Mouse (Mus musculus) limb, embryonic 14.5 days (tissue): ENCODE results near the gene Tmem94. TPM values are rescaled to one million over a fixed set of nuclear protein-coding genes. Genes with fewer than 3 reads are reported as not detected.

Source experiments
- ATAC-seq: fragments of 200-750 bp; cut with Nextera tagmentation; 2 replicates; pipeline ENCODE4 v1.8.0; 2017; ENCODE audit warnings: low read depth, moderate number of reproducible peaks, moderate TSS enrichment; ENCODE audit not compliant: low FRiP score
- DNase-seq: peaks from one replicate; pipeline ENCODE4 v3.0.0-alpha.2; 2015; ENCODE audit warnings: low spot score
- H3K27ac ChIP-seq: fragments of 300-500 bp; sonication (generic); replicated peaks from 2 replicates; pipeline ENCODE4 v1.5.1; 2014; ENCODE audit warnings: low read depth, mild to moderate bottlenecking, low read length, moderate library complexity, mixed read lengths
- H3K27me3 ChIP-seq: fragments of 300-500 bp; sonication (generic); 2 replicates; pipeline ENCODE4 v1.6.1; 2014; ENCODE audit warnings: low read length, mixed read lengths; ENCODE audit not compliant: control insufficient read depth, insufficient read depth
- H3K36me3 ChIP-seq: fragments of 300-500 bp; sonication (generic); 2 replicates; pipeline ENCODE4 v1.6.1; 2014; ENCODE audit warnings: mild to moderate bottlenecking, low read length, moderate library complexity, mixed read lengths; ENCODE audit not compliant: control insufficient read depth, insufficient read depth
- H3K4me1 ChIP-seq: fragments of 300-500 bp; sonication (generic); 2 replicates; pipeline ENCODE4 v1.6.1; 2014; ENCODE audit warnings: antibody characterized with exemption, low read length, mixed read lengths; ENCODE audit not compliant: control insufficient read depth, insufficient read depth
- H3K4me2 ChIP-seq: fragments of 300-500 bp; sonication (generic); replicated peaks from 2 replicates; pipeline ENCODE4 v1.6.1; 2014; ENCODE audit warnings: low read depth, mild to moderate bottlenecking, low read length, moderate library complexity; ENCODE audit not compliant: severe bottlenecking
- H3K4me3 ChIP-seq: fragments of 300-500 bp; sonication (generic); replicated peaks from 2 replicates; pipeline ENCODE4 v1.5.1; 2014; ENCODE audit warnings: low read length
- H3K9ac ChIP-seq: fragments of 300-500 bp; sonication (generic); 2 replicates; pipeline ENCODE4 v1.6.1; 2014; ENCODE audit warnings: mild to moderate bottlenecking, low read depth, low read length, moderate library complexity; ENCODE audit not compliant: severe bottlenecking
- H3K9me3 ChIP-seq: fragments of 300-500 bp; sonication (generic); 2 replicates; pipeline ENCODE4 v1.6.1; 2016; ENCODE audit warnings: low read length; ENCODE audit not compliant: control insufficient read depth
- POLR2A ChIP-seq: fragments of 200-500 bp; IDR thresholded peaks from 2 replicates; pipeline ENCODE4 v1.8.0; 2012; ENCODE audit warnings: inconsistent platforms, mild to moderate bottlenecking, moderate library complexity, borderline replicate concordance; ENCODE audit not compliant: insufficient read depth, insufficient read length; ENCODE audit errors: extremely low read depth
- WGBS: fragments of 180-500 bp; shearing (Covaris S2); extraction: QIAGEN DNeasy Blood & Tissue Kit; methylation state at CpG from one replicate; pipeline ENCODE4 v1.1.7; 2014; 5-methylcytosine and 5-hydroxymethylcytosine counted together
- polyA plus RNA-seq, 2 experiments: library from polyadenylated mRNA; depleted of rRNA in 1 of 2; stranded (reverse) in 1 of 2; unstranded in 1 of 2; fragments of >200 nt; fragmentation: Nextera tagmentation in 1 of 2; extraction: Ambion mirVana in 1 of 2; gene quantifications; 2 replicates each; pipeline versions ENCODE4 v1.2.1 to v1.2.3; 2012 to 2014

Tmem94 gene
- polyA plus RNA-seq (2012; rRNA removed) = 46.8 and 68.8 TPM in 2 replicates
- 17.9 and 18.8 TPM in 2 replicates for polyA plus RNA-seq (2014; fragmentation: Nextera tagmentation; extraction: Ambion mirVana)

- peak; percentile 97 for ATAC-seq
- Histone ChIP-seq H3K9me3 (no peaks in the 10 kb centered on the region), H3K36me3 (no peaks in the 10 kb centered on the region), H3K4me1 (peaks cover 11% of the 10 kb centered on the region), H3K27me3 (no peaks in the 10 kb centered on the region), H3K27ac (peak within 1 kb of the TSS; percentile 90), H3K9ac (peak within 1 kb of the TSS; percentile 95), H3K4me3 (peak within 1 kb of the TSS; percentile 80), H3K4me2 (peak within 1 kb of the TSS; percentile 66)
- peak; percentile 92; the same call in 1 of the 2 replicates for TF ChIP-seq POLR2A
- 0% methylated on average over 32 of the region's 32 CpGs for WGBS
- DNase-seq = peak; percentile 99
These were observed at the start of gene Tmem94 for GRCm38 (mm10) chr11:115765103-115765606. TSS of gene Tmem94 (plus strand) at chr11:115765433.

- DNase-seq = no peak
These were observed 48.6 kb upstream of the Tmem94 start for GRCm38 (mm10) chr11:115716410-115717338.

GRCm38 (mm10) chr11:115717660-115718390, 47.4 kb upstream of the Tmem94 start:
- no peak overlapping the region for H3K9ac ChIP-seq
- 56% methylated on average over 8 of the region's 8 CpGs for WGBS
- no peak overlapping the region for H3K27ac ChIP-seq
- no peaks in the 10 kb centered on the region for H3K9me3 ChIP-seq
- no peak overlapping the region for H3K4me2 ChIP-seq
- H3K4me3 ChIP-seq = no peak overlapping the region
- DNase-seq (no peak), ATAC-seq (no peak)
- no peaks in the 10 kb centered on the region; the same call in 1 of the 2 replicates for H3K4me1 ChIP-seq
- no peak for TF ChIP-seq POLR2A
- no peaks in the 10 kb centered on the region for H3K27me3 ChIP-seq
- no peaks in the 10 kb centered on the region for H3K36me3 ChIP-seq

More at GRCm38 (mm10) chr11:115716410-115717338, 48.6 kb upstream of the Tmem94 start:
- Histone ChIP-seq H3K9ac (no peak overlapping the region), H3K4me1 (no peaks in the 10 kb centered on the region), H3K36me3 (no peaks in the 10 kb centered on the region), H3K27me3 (no peaks in the 10 kb centered on the region), H3K4me2 (no peak overlapping the region), H3K9me3 (no peaks in the 10 kb centered on the region), H3K27ac (no peak overlapping the region), H3K4me3 (no peak overlapping the region)
- 59% methylated on average over 15 of the region's 15 CpGs for WGBS
- TF ChIP-seq POLR2A = no peak
- ATAC-seq = no peak

GRCm38 (mm10) chr11:115722638-115723037, 42.6 kb upstream of the Tmem94 start:
- ATAC-seq (peak; percentile 70), DNase-seq (peak; percentile 85)
- no peaks in the 10 kb centered on the region for H3K36me3 ChIP-seq
- H3K27me3 ChIP-seq = no peaks in the 10 kb centered on the region
- WGBS = 14% methylated on average over 14 of the region's 14 CpGs
- no peak overlapping the region for H3K4me3 ChIP-seq
- no peaks in the 10 kb centered on the region for H3K9me3 ChIP-seq
- peak overlapping the region; percentile 40; the same call in 1 of the 2 replicates for H3K27ac ChIP-seq
- peak overlapping the region; percentile 39 for H3K4me2 ChIP-seq
- peak; percentile 34; the same call in 1 of the 2 replicates for TF ChIP-seq POLR2A
- H3K9ac ChIP-seq = 0 out of 2 replicates have a peak overlapping the region, but pooled peaks have one; percentile 9
- H3K4me1 ChIP-seq = no peaks in the 10 kb centered on the region; the same call in 1 of the 2 replicates

GRCm38 (mm10) chr11:115723231-115723630, 42.0 kb upstream of the Tmem94 start:
- Histone ChIP-seq H3K4me1 (no peaks in the 10 kb centered on the region; the same call in 1 of the 2 replicates), H3K9ac (no peak overlapping the region), H3K4me3 (no peak overlapping the region), H3K36me3 (no peaks in the 10 kb centered on the region), H3K27ac (peak overlapping the region; percentile 40; the same call in 1 of the 2 replicates), H3K4me2 (no peak overlapping the region), H3K27me3 (no peaks in the 10 kb centered on the region), H3K9me3 (no peaks in the 10 kb centered on the region)
- no peak for TF ChIP-seq POLR2A
- WGBS = 80% methylated on average over 2 of the region's 2 CpGs
- ATAC-seq (no peak), DNase-seq (no peak)
